Mouse (Mus musculus): ENCODE results near the gene Ksr2.

- TF ChIP-seq CTCF (IDR thresholded peaks at IDR 0.05 in 2 of 3, conservative IDR thresholded peaks at IDR 0.05 in 1 of 3; ENCODE audit: control insufficient read depth in 1 of 3, insufficient read depth in 1 of 3, low read depth in 2 of 3, low read length in 3 of 3, poor library complexity in 1 of 3, severe bottlenecking in 1 of 3): no peak
- TF ChIP-seq EP300 (IDR thresholded peaks at IDR 0.05; ENCODE audit: low read depth in 1 of 2, low read length in 2 of 2): no peak
- TF ChIP-seq SIN3A (IDR thresholded peaks at IDR 0.05; ENCODE audit: low read length): no peak
Observed at GRCm38 (mm10) chr5:117694632-117695031, 280.8 kb downstream of the Ksr2 start.
